ENCODE assay signal across 8 mouse cellular contexts in genomic region chr13:23554393-23554792, GRCm38 (mm10). TPM values are rescaled to one million over a fixed set of nuclear protein-coding genes. Genes with fewer than 3 reads are reported as not detected.
DNase-seq lines count a peak whose midpoint lies in the region; ATAC-seq and TF ChIP-seq lines count a peak whose summit lies in the region.

No protein-coding gene starts in this region.

- H3K9me3 ChIP-seq in heart, embryonic 10.5 days: no peaks in the 10 kb centered on the region
- H3K9me3 ChIP-seq in ES-Bruce4 (replicated peaks; ENCODE audit: control insufficient read depth, insufficient read depth, low read length, poor library complexity, severe bottlenecking): no peaks in the 10 kb centered on the region
- H3K9me3 ChIP-seq in forebrain, postnatal 0 days (ENCODE audit: low read length): no peaks in the 10 kb centered on the region

- H3K36me3 ChIP-seq in heart, embryonic 10.5 days: no peaks in the 10 kb centered on the region
- H3K36me3 ChIP-seq in ES-Bruce4 (ENCODE audit: control insufficient read depth, insufficient read depth, low read length, poor library complexity, severe bottlenecking) (no peaks in the 10 kb centered on the region), macrophage (ENCODE audit: inconsistent target) (no peaks in the 10 kb centered on the region)
- H3K36me3 ChIP-seq in forebrain, postnatal 0 days (ENCODE audit: insufficient read depth): no peaks in the 10 kb centered on the region

- peaks cover 15% of the 10 kb centered on the region; the same call in 1 of the 2 replicates for H3K4me1 ChIP-seq in heart, embryonic 10.5 days
- H3K4me1 ChIP-seq in ES-Bruce4 (ENCODE audit: control insufficient read depth, insufficient read depth, low read length): no peaks in the 10 kb centered on the region
- 0 out of 2 replicates have a peak, but pooled peaks cover 4% of the 10 kb centered on the region for H3K4me1 ChIP-seq in forebrain, postnatal 0 days (ENCODE audit: insufficient read depth)

- 24% methylated on average over 9 of the region's 9 CpGs for WGBS in heart, embryonic 10.5 days
- WGBS in forebrain, postnatal 0 days: 18% methylated on average over 9 of the region's 9 CpGs
- 27% methylated on average over 9 of the region's 9 CpGs for WGBS in macrophage (ENCODE audit: missing documents)

- intact Hi-C loops in left cerebral cortex, postnatal 4 days (cut with DNase I): no loop called here

- no peak for DNase-seq in heart, embryonic 10.5 days (ENCODE audit: low spot score)
- no peak for DNase-seq in heart, adult 18-20 months
- peak; percentile 27 for DNase-seq in forebrain, postnatal 0 days
- no peak for DNase-seq in left cerebral cortex, postnatal 4 days
- DNase-seq in cerebellum, adult 18-20 months: no peak
- no peak for DNase-seq in cerebellum, adult 9-10 months

- peak overlapping the region; percentile 99 for H3K4me2 ChIP-seq in forebrain, postnatal 0 days (ENCODE audit: low read depth)

- ATAC-seq in forebrain, postnatal 0 days: no peak

- peak overlapping the region; percentile 68 for H3K4me3 ChIP-seq in heart, embryonic 10.5 days
- H3K4me3 ChIP-seq in ES-Bruce4 (ENCODE audit: low read depth, low read length): peak overlapping the region; percentile 34; the same call in 1 of the 2 replicates
- H3K4me3 ChIP-seq in forebrain, postnatal 0 days (ENCODE audit: low read depth, low read length): peak overlapping the region; percentile 51
- no peak overlapping the region for H3K4me3 ChIP-seq in macrophage (ENCODE audit: inconsistent target)

- no peaks in the 10 kb centered on the region for H3K79me2 ChIP-seq in macrophage (ENCODE audit: inconsistent target)

- TF ChIP-seq EP300 in ES-Bruce4 (IDR thresholded peaks at IDR 0.05; ENCODE audit: insufficient read depth, low read depth, low read length): no peak

- TF ChIP-seq POLR2A in ES-Bruce4 (IDR thresholded peaks at IDR 0.05; ENCODE audit: insufficient read depth, low read length): no peak

- H3K27me3 ChIP-seq in heart, embryonic 10.5 days (ENCODE audit: insufficient read depth, poor library complexity, severe bottlenecking): no peaks in the 10 kb centered on the region
- no peaks in the 10 kb centered on the region for H3K27me3 ChIP-seq in ES-Bruce4 (ENCODE audit: control insufficient read depth, insufficient read depth, low read length, poor library complexity, severe bottlenecking)
- no peaks in the 10 kb centered on the region for H3K27me3 ChIP-seq in forebrain, postnatal 0 days (ENCODE audit: insufficient read depth, low read length)

- peak overlapping the region; percentile 95 for H3K9ac ChIP-seq in ES-Bruce4 (ENCODE audit: low read depth, poor library complexity, severe bottlenecking)
- H3K9ac ChIP-seq in forebrain, postnatal 0 days: peak overlapping the region; percentile 56

- H3K27ac ChIP-seq in heart, embryonic 10.5 days: peak overlapping the region; percentile 90
- H3K27ac ChIP-seq in ES-Bruce4 (ENCODE audit: insufficient read depth, low read length): peak overlapping the region; percentile 63
- H3K27ac ChIP-seq in forebrain, postnatal 0 days (ENCODE audit: low read depth, low read length): peak overlapping the region; percentile 82
- peak overlapping the region; percentile 67 for H3K27ac ChIP-seq in macrophage

- no peak for TF ChIP-seq CTCF in ES-Bruce4 (IDR thresholded peaks at IDR 0.05; ENCODE audit: low read depth, low read length)
- no peak for TF ChIP-seq CTCF in forebrain, postnatal 0 days (IDR thresholded peaks at IDR 0.05; ENCODE audit: low read depth)

RNA-seq across cellular contexts. Expression of gene Hist1h1d, which starts 1.3 kb away (rescaled TPM):
- polyA plus RNA-seq in heart, embryonic 10.5 days (2016; fragmentation: Nextera tagmentation; extraction: Ambion mirVana): 0.17 and 0.36 TPM in 2 replicates
- 1 to 10 TPM in 1 of 2 experiments, under 1 TPM in 1; 0.94 to 1.0 TPM for total RNA-seq in heart, adult 18-20 months (2021)
- polyA plus RNA-seq in ES-Bruce4 (2011; ENCODE audit: insufficient read depth, insufficient read length, low read depth, missing spikeins) (1.6 and 2.0 TPM in 2 replicates), macrophage (2018) (0.05 to 0.10 TPM (median 0.10 TPM) in 3 replicates)
- 48.5 and 66.7 TPM in 2 replicates for total RNA-seq in forebrain, postnatal 0 days (2014; rRNA removed)
- polyA plus RNA-seq in forebrain, postnatal 0 days (2015; fragmentation: Nextera tagmentation; extraction: Ambion mirVana): 0.12 and 0.18 TPM in 2 replicates
- 10 to 100 TPM in 1 of 26 experiments, 1 to 10 TPM in 11, under 1 TPM in 13, not detected in 1; 0.10 to 14.5 (median 0.93) TPM for total RNA-seq in macrophage (2018; cell fraction: chromatin; rRNA removed)
- 1 to 10 TPM in 19 of 26 experiments, under 1 TPM in 7; 0.42 to 6.8 (median 1.8) TPM for total RNA-seq in macrophage (2018; cell fraction: cytosol; rRNA removed)
- 10 to 100 TPM in 2 of 26 experiments, 1 to 10 TPM in 10, under 1 TPM in 14; 0.32 to 22.4 (median 0.86) TPM for total RNA-seq in macrophage (2018; cell fraction: nucleus; rRNA removed)
- total RNA-seq in left cerebral cortex, postnatal 4 days (2021): 10 to 100 TPM; 12.0 to 12.4 TPM

RNA-seq across cellular contexts. Expression of gene Hist1h4f, which starts 2.9 kb away (rescaled TPM):
- polyA plus RNA-seq in heart, embryonic 10.5 days (2016; fragmentation: Nextera tagmentation; extraction: Ambion mirVana): 0.51 TPM in 1 of 2 replicates, not detected in the other
- 10 to 100 TPM; 24.1 to 27.9 TPM for total RNA-seq in heart, adult 18-20 months (2021)
- polyA plus RNA-seq in ES-Bruce4 (2011; ENCODE audit: insufficient read depth, insufficient read length, low read depth, missing spikeins) (24.1 and 31.1 TPM in 2 replicates), macrophage (2018) (not detected in 3 replicates)
- 586 and 753 TPM in 2 replicates for total RNA-seq in forebrain, postnatal 0 days (2014; rRNA removed)
- polyA plus RNA-seq in forebrain, postnatal 0 days (2015; fragmentation: Nextera tagmentation; extraction: Ambion mirVana): 0.70 TPM in 1 of 2 replicates, not detected in the other
- total RNA-seq in macrophage (2018; cell fraction: chromatin; rRNA removed): 10 to 100 TPM in 10 of 26 experiments, 1 to 10 TPM in 6, not detected in 10; 3.8 to 50.3 (median 12.6) TPM
- 100 to 1,000 TPM in 3 of 26 experiments, 10 to 100 TPM in 23; 10.3 to 134 (median 44.9) TPM for total RNA-seq in macrophage (2018; cell fraction: cytosol; rRNA removed)
- 10 to 100 TPM in 12 of 26 experiments, 1 to 10 TPM in 12, not detected in 2; 2.3 to 63.3 (median 10.3) TPM for total RNA-seq in macrophage (2018; cell fraction: nucleus; rRNA removed)
- total RNA-seq in left cerebral cortex, postnatal 4 days (2021): 100 to 1,000 TPM; 224 to 235 TPM

RNA-seq across cellular contexts. Expression of gene Hist1h3e, which starts 7.8 kb away (rescaled TPM):
- 3.0 and 3.5 TPM in 2 replicates for polyA plus RNA-seq in heart, embryonic 10.5 days (2016; fragmentation: Nextera tagmentation; extraction: Ambion mirVana)
- total RNA-seq in heart, adult 18-20 months (2021): 10 to 100 TPM; 11.6 to 16.2 TPM
- polyA plus RNA-seq in ES-Bruce4 (2011; ENCODE audit: insufficient read depth, insufficient read length, low read depth, missing spikeins): 14.3 and 15.4 TPM in 2 replicates
- 180 and 204 TPM in 2 replicates for total RNA-seq in forebrain, postnatal 0 days (2014; rRNA removed)
- 1.9 and 2.0 TPM in 2 replicates for polyA plus RNA-seq in forebrain, postnatal 0 days (2015; fragmentation: Nextera tagmentation; extraction: Ambion mirVana)
- total RNA-seq in macrophage (2018; cell fraction: chromatin; rRNA removed): 10 to 100 TPM in 3 of 26 experiments, 1 to 10 TPM in 18, not detected in 5; 1.2 to 43.9 (median 5.4) TPM
- total RNA-seq in macrophage (2018; cell fraction: cytosol; rRNA removed): 10 to 100 TPM in 18 of 26 experiments, 1 to 10 TPM in 8; 1.9 to 45.8 (median 15.7) TPM
- 10 to 100 TPM in 6 of 26 experiments, 1 to 10 TPM in 19, not detected in 1; 1.2 to 29.8 (median 4.3) TPM for total RNA-seq in macrophage (2018; cell fraction: nucleus; rRNA removed)
- polyA plus RNA-seq in macrophage (2018): 0.26 TPM in 1 of 3 replicates, not detected in the others
- total RNA-seq in left cerebral cortex, postnatal 4 days (2021): 100 to 1,000 TPM; 130 to 134 TPM

RNA-seq across cellular contexts. Expression of gene Hist1h3f, which starts 10.5 kb away (rescaled TPM):
- polyA plus RNA-seq in heart, embryonic 10.5 days (2016; fragmentation: Nextera tagmentation; extraction: Ambion mirVana): 0.31 and 0.99 TPM in 2 replicates
- 1 to 10 TPM; 4.9 to 6.3 TPM for total RNA-seq in heart, adult 18-20 months (2021)
- polyA plus RNA-seq in ES-Bruce4 (2011; ENCODE audit: insufficient read depth, insufficient read length, low read depth, missing spikeins) (1.5 TPM in 1 of 2 replicates, not detected in the other), macrophage (2018) (not detected in 3 replicates)
- total RNA-seq in forebrain, postnatal 0 days (2014; rRNA removed): 116 and 119 TPM in 2 replicates
- 0.17 and 0.47 TPM in 2 replicates for polyA plus RNA-seq in forebrain, postnatal 0 days (2015; fragmentation: Nextera tagmentation; extraction: Ambion mirVana)
- total RNA-seq in macrophage (2018; cell fraction: chromatin; rRNA removed): 1 to 10 TPM in 12 of 26 experiments, under 1 TPM in 3, not detected in 11; 0.66 to 8.1 (median 1.7) TPM
- total RNA-seq in macrophage (2018; cell fraction: cytosol; rRNA removed): 10 to 100 TPM in 8 of 26 experiments, 1 to 10 TPM in 17, under 1 TPM in 1; 0.94 to 20.0 (median 7.1) TPM
- 1 to 10 TPM in 13 of 26 experiments, under 1 TPM in 7, not detected in 6; 0.48 to 6.5 (median 1.5) TPM for total RNA-seq in macrophage (2018; cell fraction: nucleus; rRNA removed)
- 10 to 100 TPM; 42.2 to 44.0 TPM for total RNA-seq in left cerebral cortex, postnatal 4 days (2021)

RNA-seq across cellular contexts. Expression of gene Hist1h2bh, which starts 11.2 kb away (rescaled TPM):
- polyA plus RNA-seq in heart, embryonic 10.5 days (2016; fragmentation: Nextera tagmentation; extraction: Ambion mirVana): 0.22 and 0.73 TPM in 2 replicates
- total RNA-seq in heart, adult 18-20 months (2021): 1 to 10 TPM; 1.1 to 1.5 TPM
- 3.9 and 4.2 TPM in 2 replicates for polyA plus RNA-seq in ES-Bruce4 (2011; ENCODE audit: insufficient read depth, insufficient read length, low read depth, missing spikeins)
- 12.5 and 17.0 TPM in 2 replicates for total RNA-seq in forebrain, postnatal 0 days (2014; rRNA removed)
- 0.17 TPM in 1 of 2 replicates, not detected in the other for polyA plus RNA-seq in forebrain, postnatal 0 days (2015; fragmentation: Nextera tagmentation; extraction: Ambion mirVana)
- total RNA-seq in macrophage (2018; cell fraction: chromatin; rRNA removed): 1 to 10 TPM in 1 of 26 experiments, under 1 TPM in 7, not detected in 18; 0.51 to 1.7 (median 0.67) TPM
- 1 to 10 TPM in 22 of 26 experiments, under 1 TPM in 4; 0.50 to 6.2 (median 1.7) TPM for total RNA-seq in macrophage (2018; cell fraction: cytosol; rRNA removed)
- total RNA-seq in macrophage (2018; cell fraction: nucleus; rRNA removed): 1 to 10 TPM in 3 of 26 experiments, under 1 TPM in 10, not detected in 13; 0.24 to 2.9 (median 0.72) TPM
- polyA plus RNA-seq in macrophage (2018): 0.09 to 0.34 TPM (median 0.15 TPM) in 3 replicates
- total RNA-seq in left cerebral cortex, postnatal 4 days (2021): 1 to 10 TPM; 4.5 to 6.1 TPM

Comparison
In these comparisons a context has a peak if more than half of its experiments do, and no peak if none do; other contexts are left out.
1. RNA of gene Hist1h4f, which starts 2.9 kb away (polyA plus RNA-seq): 24.1 to 31.1 TPM in ES-Bruce4; 0.51 TPM in heart, embryonic 10.5 days, 0.70 TPM in forebrain, postnatal 0 days and not detected in macrophage; every median in the first group is over 10 times any median in the second.
2. Peak in every context shown above with its lines, with median percentiles within 50 percentile points of each other: H3K27ac ChIP-seq.